Mouse (Mus musculus) neural tube, embryonic 14.5 days (tissue): ENCODE measurements around the gene Gse1. TPM values are rescaled to one million over a fixed set of nuclear protein-coding genes. Genes with fewer than 3 reads are reported as not detected.
A peak's percentile ranks its signal among the peaks of the same experiment; 100 is the strongest.

ENCODE experiments used
- ATAC-seq: fragments of 200-750 bp; cut with Nextera tagmentation; 2 replicates; pipeline ENCODE4 v1.8.0; 2017; ENCODE audit warnings: low read depth, mild to moderate bottlenecking, moderate TSS enrichment, moderate library complexity
- H3K27ac ChIP-seq: fragments of 300-500 bp; sonication (generic); 2 replicates; pipeline ENCODE4 v1.5.1; 2014; ENCODE audit warnings: low read depth, mild to moderate bottlenecking, control low read depth, low read length, moderate library complexity, mixed read lengths
- H3K27me3 ChIP-seq: fragments of 300-500 bp; sonication (generic); 2 replicates; pipeline ENCODE4 v1.6.1; 2014; ENCODE audit warnings: low read length; ENCODE audit not compliant: control insufficient read depth, insufficient read depth
- H3K36me3 ChIP-seq: fragments of 300-500 bp; sonication (generic); 2 replicates; pipeline ENCODE4 v1.6.1; 2014; ENCODE audit warnings: low read length, mixed read lengths; ENCODE audit not compliant: control insufficient read depth, insufficient read depth
- H3K4me1 ChIP-seq: fragments of 300-500 bp; sonication (generic); 2 replicates; pipeline ENCODE4 v1.6.1; 2014; ENCODE audit warnings: low read length; ENCODE audit not compliant: control insufficient read depth, insufficient read depth
- H3K4me2 ChIP-seq: fragments of 300-500 bp; sonication (generic); 2 replicates; pipeline ENCODE4 v1.6.1; 2014; ENCODE audit warnings: mild to moderate bottlenecking, low read depth, low read length, control low read depth
- H3K4me3 ChIP-seq: fragments of 300-500 bp; sonication (generic); 2 replicates; pipeline ENCODE4 v1.5.1; 2014; ENCODE audit warnings: low read depth, low read length, control low read depth, mixed read lengths
- H3K9ac ChIP-seq: fragments of 300-500 bp; sonication (generic); replicated peaks from 2 replicates; pipeline ENCODE4 v1.6.1; 2014; ENCODE audit warnings: low read depth, mild to moderate bottlenecking, control low read depth, low read length, mixed read lengths
- H3K9me3 ChIP-seq: fragments of 300-500 bp; sonication (generic); 2 replicates; pipeline ENCODE4 v1.6.1; 2016; ENCODE audit warnings: low read length; ENCODE audit not compliant: control insufficient read depth
- WGBS: fragments of 180-500 bp; shearing (Covaris S2); extraction: QIAGEN DNeasy Blood & Tissue Kit; methylation state at CpG from one replicate; pipeline ENCODE4 v1.1.7; 2014; 5-methylcytosine and 5-hydroxymethylcytosine counted together
- polyA plus RNA-seq: library from polyadenylated mRNA; unstranded; fragments of >200 nt; fragmentation: Nextera tagmentation; extraction: Ambion mirVana; gene quantifications from 2 replicates; pipeline ENCODE4 v1.2.1, GENCODE M21; 2014

Gene Gse1
- polyA plus RNA-seq, 1 experiment from 2014 or later: 23.3 TPM

GRCm38 (mm10) chr8:120316707-120317106 is 88.5 kb downstream of the Gse1 start:
- H3K4me2 ChIP-seq: no peak overlapping the region
- 88% methylated on average over 7 of the region's 7 CpGs for WGBS
- peaks cover 9% of the 10 kb centered on the region; the same call in 1 of the 2 replicates for H3K4me1 ChIP-seq
- ATAC-seq: no peak
- H3K4me3 ChIP-seq: no peak overlapping the region
- H3K27me3 ChIP-seq: no peaks in the 10 kb centered on the region
- H3K9me3 ChIP-seq: no peaks in the 10 kb centered on the region
- H3K36me3 ChIP-seq: no peaks in the 10 kb centered on the region
- no peak overlapping the region for H3K9ac ChIP-seq
- H3K27ac ChIP-seq: no peak overlapping the region

DNA sequence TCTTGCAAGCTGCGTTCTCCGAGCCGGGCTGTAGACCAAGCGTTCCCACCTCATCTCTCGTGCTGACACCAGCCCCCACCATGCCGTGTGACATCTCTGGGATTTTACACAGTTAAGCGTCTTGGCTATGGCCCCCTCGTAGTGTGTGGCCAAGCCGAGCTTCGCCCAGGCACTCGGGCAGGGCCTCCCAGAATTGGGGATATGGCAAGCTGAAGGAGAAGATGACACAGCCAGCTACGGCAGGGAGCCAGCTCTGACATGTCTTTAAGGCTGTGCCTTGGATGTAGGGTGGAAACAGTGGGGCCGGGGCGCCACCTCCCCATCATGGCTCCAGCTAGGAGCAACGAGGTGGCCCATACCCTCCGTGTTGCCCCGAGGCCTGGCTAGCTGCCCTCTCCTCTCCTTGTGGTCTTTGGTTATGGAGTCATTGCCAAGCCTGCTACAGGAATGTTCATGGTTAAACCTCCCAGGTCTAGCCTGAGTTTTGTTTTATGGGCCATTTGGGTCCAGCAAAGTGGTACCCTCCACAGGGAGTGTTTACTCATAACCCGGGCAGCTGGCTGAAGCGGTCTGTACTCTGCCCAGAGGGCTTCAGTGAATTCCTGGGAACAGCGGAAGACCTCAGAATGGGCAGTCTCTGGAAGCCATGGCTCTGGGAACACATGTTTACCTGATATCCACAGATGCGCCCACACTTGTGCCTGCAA is 89.0 kb downstream of the Gse1 start:
- H3K27ac ChIP-seq: no peak overlapping the region
- H3K36me3 ChIP-seq: no peaks in the 10 kb centered on the region
- no peak overlapping the region for H3K4me3 ChIP-seq
- ATAC-seq: no peak
- H3K4me1 ChIP-seq: peaks cover 12% of the 10 kb centered on the region
- 84% methylated on average over 21 of the region's 21 CpGs for WGBS
- no peak overlapping the region for H3K9ac ChIP-seq
- no peaks in the 10 kb centered on the region for H3K27me3 ChIP-seq
- no peaks in the 10 kb centered on the region for H3K9me3 ChIP-seq
- no peak overlapping the region for H3K4me2 ChIP-seq

DNA sequence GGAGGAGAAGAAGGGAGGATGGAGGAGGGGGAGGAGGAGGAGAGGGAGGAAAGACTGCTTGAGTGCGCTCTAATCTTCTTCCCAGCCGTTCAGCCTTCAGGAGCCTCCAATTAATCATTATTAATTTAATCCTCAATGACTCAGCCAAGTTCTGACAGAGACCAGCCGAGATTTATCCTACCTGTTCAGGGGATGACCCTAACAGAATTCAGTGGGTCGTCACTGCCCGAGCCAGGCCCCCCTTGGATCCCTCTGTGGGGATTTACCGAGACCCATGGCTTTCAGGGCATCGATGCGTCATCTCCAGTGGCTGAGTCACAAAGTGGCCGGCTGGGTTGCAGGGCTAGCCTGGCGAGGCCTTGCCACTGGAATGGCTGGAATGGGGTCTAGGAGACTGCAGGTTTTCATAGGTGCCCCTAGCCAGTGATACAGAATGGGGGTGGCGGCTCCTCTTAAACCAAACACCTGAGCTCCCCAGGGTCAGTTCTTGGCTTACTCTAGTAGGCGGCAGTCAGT is 90.3 kb downstream of the Gse1 start:
- peaks cover 22% of the 10 kb centered on the region for H3K4me1 ChIP-seq
- 62% methylated on average over 12 of the region's 12 CpGs for WGBS
- no peak overlapping the region for H3K9ac ChIP-seq
- no peaks in the 10 kb centered on the region for H3K9me3 ChIP-seq
- H3K36me3 ChIP-seq: no peaks in the 10 kb centered on the region
- no peak overlapping the region for H3K27ac ChIP-seq
- H3K4me2 ChIP-seq: no peak overlapping the region
- ATAC-seq: no peak
- no peaks in the 10 kb centered on the region for H3K27me3 ChIP-seq
- H3K4me3 ChIP-seq: no peak overlapping the region

- 19% methylated on average over 7 of the region's 7 CpGs for WGBS
- no peak overlapping the region for H3K27ac ChIP-seq
Measured at GRCm38 (mm10) chr8:120319449-120319848, 91.2 kb downstream of the Gse1 start.

GRCm38 (mm10) chr8:120320146-120320545 is 91.9 kb downstream of the Gse1 start:
- ATAC-seq: no peak
- H3K9me3 ChIP-seq: no peaks in the 10 kb centered on the region
- no peaks in the 10 kb centered on the region for H3K27me3 ChIP-seq
- H3K27ac ChIP-seq: no peak overlapping the region
- no peak overlapping the region for H3K4me3 ChIP-seq
- no peaks in the 10 kb centered on the region for H3K36me3 ChIP-seq
- 91% methylated on average over 5 of the region's 5 CpGs for WGBS
- H3K4me2 ChIP-seq: no peak overlapping the region
- peaks cover 26% of the 10 kb centered on the region for H3K4me1 ChIP-seq
- H3K9ac ChIP-seq: no peak overlapping the region

More at GRCm38 (mm10) chr8:120319449-120319848, 91.2 kb downstream of the Gse1 start:
- 0 out of 2 replicates have a peak, but pooled peaks have one; percentile 3 for ATAC-seq
- H3K4me2 ChIP-seq: no peak overlapping the region
- H3K9ac ChIP-seq: no peak overlapping the region
- no peaks in the 10 kb centered on the region for H3K36me3 ChIP-seq
- no peak overlapping the region for H3K4me3 ChIP-seq
- no peaks in the 10 kb centered on the region for H3K9me3 ChIP-seq
- H3K4me1 ChIP-seq: peaks cover 25% of the 10 kb centered on the region
- no peaks in the 10 kb centered on the region for H3K27me3 ChIP-seq

DNA sequence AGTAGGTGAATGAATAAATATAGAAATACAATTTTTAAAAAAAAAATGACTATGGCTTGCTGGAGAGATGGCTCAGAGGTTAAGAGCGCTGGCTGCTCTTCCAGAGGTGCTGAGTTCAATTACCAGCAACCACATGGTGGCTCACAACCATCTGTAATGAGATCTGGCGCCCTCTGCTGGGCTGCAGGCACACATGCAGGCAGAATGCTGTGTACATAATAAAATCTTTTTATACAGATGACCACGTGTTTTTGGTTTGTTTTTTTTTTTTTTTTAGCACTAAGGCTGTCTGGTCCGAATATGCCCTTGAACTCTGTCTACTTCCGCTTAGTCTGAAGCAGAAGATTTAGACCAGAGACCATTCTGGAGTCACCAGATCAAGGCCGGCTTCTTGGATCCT is 93.5 kb downstream of the Gse1 start:
- no peak overlapping the region for H3K27ac ChIP-seq
- no peak overlapping the region for H3K9ac ChIP-seq
- H3K4me3 ChIP-seq: no peak overlapping the region
- H3K27me3 ChIP-seq: no peaks in the 10 kb centered on the region
- 46% methylated on average over 6 of the region's 6 CpGs for WGBS
- no peak for ATAC-seq
- H3K4me1 ChIP-seq: peaks cover 26% of the 10 kb centered on the region
- H3K36me3 ChIP-seq: no peaks in the 10 kb centered on the region
- no peaks in the 10 kb centered on the region for H3K9me3 ChIP-seq
- no peak overlapping the region for H3K4me2 ChIP-seq

DNA sequence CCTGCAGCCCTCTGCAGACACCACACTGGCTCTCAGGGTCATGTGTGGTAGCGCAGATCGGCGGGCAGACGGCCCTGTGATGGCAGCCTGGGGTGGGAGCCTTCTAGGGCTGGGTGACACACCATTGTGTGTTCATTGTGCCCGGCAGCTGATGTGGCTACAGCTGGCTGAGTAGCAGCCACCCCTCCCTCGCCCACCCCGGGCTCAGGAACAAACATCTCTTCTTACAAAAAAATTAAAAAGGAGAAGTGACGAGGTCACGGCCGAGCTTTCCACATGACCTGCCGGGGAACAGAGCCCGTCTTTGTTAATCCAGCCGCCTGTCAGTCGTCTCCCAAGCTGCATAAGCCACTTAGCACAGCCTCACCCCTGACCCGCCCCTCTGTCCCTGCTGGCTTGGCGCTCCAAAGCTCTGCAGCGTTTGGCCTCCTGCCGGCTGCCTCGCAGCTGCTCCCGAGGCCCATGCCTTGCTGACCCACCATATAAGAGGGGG is 94.7 kb downstream of the Gse1 start:
- Histone ChIP-seq H3K9me3 (no peaks in the 10 kb centered on the region), H3K4me2 (no peak overlapping the region), H3K4me3 (no peak overlapping the region), H3K27ac (peak overlapping the region; percentile 18; the same call in 1 of the 2 replicates), H3K4me1 (peaks cover 20% of the 10 kb centered on the region), H3K27me3 (no peaks in the 10 kb centered on the region), H3K36me3 (no peaks in the 10 kb centered on the region), H3K9ac (0 out of 2 replicates have a peak overlapping the region, but pooled peaks have one; percentile 34)
- peak; percentile 50; the same call in 1 of the 2 replicates for ATAC-seq
- 4% methylated on average over 20 of the region's 20 CpGs for WGBS

- no peak for ATAC-seq
- Histone ChIP-seq H3K36me3 (no peaks in the 10 kb centered on the region), H3K9me3 (no peaks in the 10 kb centered on the region), H3K4me3 (no peak overlapping the region), H3K4me1 (peaks cover 22% of the 10 kb centered on the region), H3K27me3 (no peaks in the 10 kb centered on the region), H3K9ac (no peak overlapping the region), H3K4me2 (no peak overlapping the region), H3K27ac (no peak overlapping the region)
- WGBS: 72% methylated on average over 3 of the region's 3 CpGs
Measured at GRCm38 (mm10) chr8:120324555-120324954, 96.3 kb downstream of the Gse1 start.

GRCm38 (mm10) chr8:120325172-120325767 is 97.0 kb downstream of the Gse1 start:
- Histone ChIP-seq H3K9ac (no peak overlapping the region), H3K4me2 (no peak overlapping the region), H3K27me3 (no peaks in the 10 kb centered on the region), H3K4me1 (peaks cover 24% of the 10 kb centered on the region), H3K4me3 (no peak overlapping the region), H3K9me3 (no peaks in the 10 kb centered on the region), H3K27ac (no peak overlapping the region), H3K36me3 (no peaks in the 10 kb centered on the region)
- 63% methylated on average over 5 of the region's 5 CpGs for WGBS
- no peak for ATAC-seq
